Mouse (Mus musculus) hindbrain, embryonic 12.5 days (tissue): Measurements from ENCODE around the gene Lrfn2. TPM values are rescaled to one million over a fixed set of nuclear protein-coding genes. Genes with fewer than 3 reads are reported as not detected.

Experiments used
- ATAC-seq: fragments of 200-750 bp; cut with Nextera tagmentation; 2 replicates; pipeline ENCODE4 v1.8.0; 2017; ENCODE audit warnings: moderate TSS enrichment; ENCODE audit not compliant: low FRiP score
- H3K27ac ChIP-seq: fragments of 300-500 bp; sonication (generic); 2 replicates; pipeline ENCODE4 v1.5.1; 2016; ENCODE audit warnings: mild to moderate bottlenecking
- H3K27me3 ChIP-seq: fragments of 300-500 bp; sonication (generic); 2 replicates; pipeline ENCODE4 v1.6.1; 2016; ENCODE audit warnings: mild to moderate bottlenecking
- H3K36me3 ChIP-seq: fragments of 300-500 bp; sonication (generic); 2 replicates; pipeline ENCODE4 v1.6.1; 2016; ENCODE audit warnings: mild to moderate bottlenecking
- H3K4me1 ChIP-seq: fragments of 300-500 bp; sonication (generic); 2 replicates; pipeline ENCODE4 v1.6.1; 2016
- H3K4me2 ChIP-seq: fragments of 300-500 bp; sonication (generic); replicated peaks from 2 replicates; pipeline ENCODE4 v1.6.1; 2016; ENCODE audit warnings: mild to moderate bottlenecking
- H3K4me3 ChIP-seq: fragments of 300-500 bp; sonication (generic); 2 replicates; pipeline ENCODE4 v1.5.1; 2016; ENCODE audit warnings: mild to moderate bottlenecking
- H3K9ac ChIP-seq: fragments of 300-500 bp; sonication (generic); 2 replicates; pipeline ENCODE4 v1.6.1; 2016; ENCODE audit warnings: mild to moderate bottlenecking, moderate library complexity
- H3K9me3 ChIP-seq: fragments of 300-500 bp; sonication (generic); replicated peaks from 2 replicates; pipeline ENCODE4 v1.6.1; 2016; ENCODE audit warnings: mild to moderate bottlenecking
- WGBS: fragments of 180-500 bp; shearing (Covaris S2); methylation state at CpG from one replicate; pipeline ENCODE4 v1.1.7; 2016; 5-methylcytosine and 5-hydroxymethylcytosine counted together
- polyA plus RNA-seq: library from polyadenylated mRNA; unstranded; fragments of >200 nt; fragmentation: Nextera tagmentation; extraction: Ambion mirVana; gene quantifications from 2 replicates; pipeline ENCODE4 v1.2.1, GENCODE M21; 2016

Lrfn2 gene
- polyA plus RNA-seq, 1 experiment from 2014 or later = 1.5 TPM

DNA sequence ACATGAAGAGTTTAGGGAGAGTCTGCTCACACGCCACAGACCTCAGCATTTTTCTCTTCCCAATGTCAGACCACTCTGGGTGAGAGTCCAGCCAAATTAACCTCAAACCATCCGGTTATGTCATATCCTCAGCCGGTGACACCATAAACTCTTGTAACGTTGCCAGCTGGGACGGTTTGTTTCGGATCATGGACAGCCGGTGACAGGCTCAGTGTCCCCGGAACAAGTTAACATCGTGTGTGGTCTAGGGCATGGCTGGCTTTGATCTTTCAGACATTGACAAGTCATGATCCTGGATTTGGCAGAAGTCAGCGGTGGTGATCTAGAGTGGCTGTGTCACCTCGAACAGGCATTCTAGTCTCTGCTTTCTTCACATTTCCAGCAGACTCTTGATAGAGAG, 119.1 kb downstream of the Lrfn2 start:
- no peaks in the 10 kb centered on the region for H3K27me3 ChIP-seq
- no peak for ATAC-seq
- no peaks in the 10 kb centered on the region for H3K4me1 ChIP-seq
- H3K4me2 ChIP-seq = no peak overlapping the region
- H3K36me3 ChIP-seq = no peaks in the 10 kb centered on the region
- no peak overlapping the region for H3K27ac ChIP-seq
- no peak overlapping the region for H3K9ac ChIP-seq
- H3K4me3 ChIP-seq = no peak overlapping the region
- H3K9me3 ChIP-seq = no peaks in the 10 kb centered on the region
- WGBS = 90% methylated on average over 11 of the region's 11 CpGs

DNA sequence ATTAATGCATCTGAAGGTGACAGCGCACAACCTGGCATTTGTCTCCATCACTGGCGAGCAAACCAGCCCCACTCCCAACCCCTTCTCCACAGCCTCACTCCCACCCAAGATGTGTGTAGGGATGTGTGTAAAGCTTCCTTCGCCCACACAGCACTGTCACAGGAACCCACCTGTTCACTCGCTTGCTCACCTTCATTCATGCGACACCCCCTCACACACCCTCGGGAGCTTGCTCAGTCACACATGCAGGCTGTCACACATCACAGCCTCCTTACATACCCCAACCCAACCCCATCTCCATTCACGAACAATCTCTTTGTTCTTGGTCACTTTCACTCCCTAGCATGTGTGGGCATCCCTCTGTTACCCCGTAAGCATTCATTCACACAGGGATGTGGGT, 129.0 kb downstream of the Lrfn2 start:
- Histone ChIP-seq H3K27me3 (no peaks in the 10 kb centered on the region), H3K4me1 (peaks cover 6% of the 10 kb centered on the region; the same call in 1 of the 2 replicates), H3K4me3 (no peak overlapping the region), H3K36me3 (no peaks in the 10 kb centered on the region), H3K4me2 (no peak overlapping the region), H3K9ac (no peak overlapping the region), H3K27ac (no peak overlapping the region), H3K9me3 (no peaks in the 10 kb centered on the region)
- WGBS = 87% methylated on average over 8 of the region's 8 CpGs
- ATAC-seq = no peak

DNA sequence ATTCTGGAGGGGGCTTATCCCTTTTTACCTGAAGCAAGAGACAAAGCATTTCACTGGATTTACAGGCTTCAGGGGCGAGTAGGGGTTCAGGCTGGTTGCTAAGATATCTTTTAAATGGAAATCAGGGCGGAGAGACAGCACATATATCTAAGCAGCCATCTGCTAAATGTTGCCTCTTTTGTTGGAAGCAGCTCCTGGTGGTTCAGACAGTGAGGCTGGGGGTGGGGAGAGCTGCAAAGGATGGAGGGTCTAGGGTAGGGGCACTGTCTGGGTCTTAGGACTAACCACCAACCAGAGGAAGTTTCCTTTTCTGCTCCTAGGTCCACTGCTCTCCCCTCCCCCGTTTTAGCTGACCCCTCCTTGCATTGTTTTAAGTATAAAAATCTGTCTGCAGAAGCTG, 131.6 kb downstream of the Lrfn2 start:
- ATAC-seq = no peak
- no peak overlapping the region for H3K4me3 ChIP-seq
- no peak overlapping the region for H3K4me2 ChIP-seq
- no peak overlapping the region for H3K27ac ChIP-seq
- no peaks in the 10 kb centered on the region for H3K36me3 ChIP-seq
- no peaks in the 10 kb centered on the region for H3K9me3 ChIP-seq
- H3K9ac ChIP-seq = no peak overlapping the region
- H3K27me3 ChIP-seq = no peaks in the 10 kb centered on the region
- peaks cover 6% of the 10 kb centered on the region; the same call in 1 of the 2 replicates for H3K4me1 ChIP-seq
- 33% methylated on average over 3 of the region's 3 CpGs for WGBS

DNA sequence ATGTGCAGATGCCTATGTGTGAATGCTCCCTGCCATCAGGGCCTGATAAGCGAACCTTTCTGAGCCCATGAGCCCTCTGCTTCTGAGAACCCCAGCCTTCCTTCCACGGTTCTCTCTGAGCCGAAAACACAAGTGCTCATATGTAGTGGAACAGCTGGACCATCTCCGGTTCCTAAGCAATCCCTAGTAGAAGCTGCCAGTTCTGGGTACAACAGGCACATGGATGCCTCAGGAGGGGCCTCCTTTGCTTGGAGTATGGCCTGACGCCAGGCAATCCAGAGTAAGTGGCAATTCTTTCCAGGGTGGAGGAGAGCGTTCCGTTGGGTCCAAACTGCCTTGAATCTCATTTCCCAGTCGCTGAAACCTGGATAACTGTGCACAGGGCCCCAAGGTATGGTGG, 132.3 kb downstream of the Lrfn2 start:
- ATAC-seq = no peak
- H3K9me3 ChIP-seq = no peaks in the 10 kb centered on the region
- peaks cover 6% of the 10 kb centered on the region; the same call in 1 of the 2 replicates for H3K4me1 ChIP-seq
- no peak overlapping the region for H3K27ac ChIP-seq
- H3K4me2 ChIP-seq = no peak overlapping the region
- no peak overlapping the region for H3K4me3 ChIP-seq
- no peaks in the 10 kb centered on the region for H3K36me3 ChIP-seq
- H3K27me3 ChIP-seq = no peaks in the 10 kb centered on the region
- WGBS = 92% methylated on average over 8 of the region's 8 CpGs
- H3K9ac ChIP-seq = no peak overlapping the region

DNA sequence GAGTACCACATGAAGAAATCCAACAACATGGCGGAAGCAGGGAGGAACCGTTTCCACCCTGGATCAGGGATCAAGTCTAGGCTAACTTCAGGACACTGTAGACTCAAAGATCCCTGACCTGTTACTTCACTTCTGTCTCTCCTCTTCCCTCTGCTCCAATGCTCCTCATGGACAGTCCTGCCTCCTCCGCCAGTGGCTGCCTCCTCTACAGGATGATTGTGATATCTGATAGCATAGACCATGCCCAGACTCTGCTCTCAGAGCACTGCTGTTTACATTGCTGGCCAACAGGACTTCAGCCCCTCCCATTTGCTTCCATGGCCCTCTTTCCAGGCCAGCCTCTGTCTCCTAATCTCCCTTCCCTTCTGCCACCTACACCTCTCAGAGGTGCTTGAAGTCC, 132.9 kb downstream of the Lrfn2 start:
- Histone ChIP-seq H3K4me2 (no peak overlapping the region), H3K27ac (no peak overlapping the region), H3K27me3 (no peaks in the 10 kb centered on the region), H3K4me1 (peaks cover 6% of the 10 kb centered on the region; the same call in 1 of the 2 replicates), H3K9ac (no peak overlapping the region), H3K9me3 (no peaks in the 10 kb centered on the region), H3K4me3 (no peak overlapping the region), H3K36me3 (no peaks in the 10 kb centered on the region)
- ATAC-seq = no peak
- WGBS = 81% methylated on average over 3 of the region's 3 CpGs

DNA sequence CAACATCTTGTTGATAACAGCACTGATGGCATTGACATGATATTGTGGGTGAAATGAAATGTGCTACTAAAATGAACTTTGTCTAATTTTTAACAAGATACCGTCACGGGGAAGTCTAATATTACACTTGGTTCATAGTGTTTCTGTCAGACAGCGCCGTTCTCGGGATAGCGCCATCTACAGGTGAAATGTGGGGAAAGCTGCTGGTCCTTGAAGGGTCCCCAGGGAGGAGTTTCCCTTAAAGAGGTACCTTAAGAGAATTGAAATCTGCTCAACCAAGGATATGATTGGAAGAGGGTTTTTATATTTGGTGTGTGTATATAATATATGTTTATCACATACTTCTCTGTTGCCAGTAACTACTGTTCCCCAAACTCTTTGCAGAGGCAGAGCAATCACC, 134.6 kb downstream of the Lrfn2 start:
- H3K4me3 ChIP-seq = no peak overlapping the region
- 60% methylated on average over 6 of the region's 6 CpGs for WGBS
- H3K36me3 ChIP-seq = no peaks in the 10 kb centered on the region
- peaks cover 6% of the 10 kb centered on the region; the same call in 1 of the 2 replicates for H3K4me1 ChIP-seq
- no peaks in the 10 kb centered on the region for H3K27me3 ChIP-seq
- no peak overlapping the region for H3K9ac ChIP-seq
- no peak overlapping the region for H3K4me2 ChIP-seq
- no peak overlapping the region for H3K27ac ChIP-seq
- ATAC-seq = no peak
- H3K9me3 ChIP-seq = no peaks in the 10 kb centered on the region

DNA sequence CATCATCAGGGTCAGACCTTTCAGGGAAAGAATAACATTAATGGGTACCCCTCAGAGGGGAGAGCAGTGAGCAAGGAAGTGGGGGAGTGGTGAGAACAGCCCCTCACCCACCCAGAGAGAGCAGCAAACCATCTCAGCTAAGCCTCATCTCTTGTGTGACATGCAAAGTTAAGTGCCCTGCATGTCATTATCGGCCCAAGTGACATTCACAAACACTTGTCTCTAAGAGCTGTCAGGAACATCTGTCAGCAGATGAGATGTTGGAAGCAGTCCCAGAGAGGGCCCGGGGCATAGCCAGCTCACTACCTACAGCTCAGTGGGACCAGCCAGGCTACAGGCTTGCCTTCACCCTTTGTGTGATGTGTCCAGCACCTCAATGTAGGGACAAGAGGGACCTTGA, 146.0 kb downstream of the Lrfn2 start:
- Histone ChIP-seq H3K4me1 (peaks cover 7% of the 10 kb centered on the region), H3K4me2 (no peak overlapping the region), H3K27me3 (no peaks in the 10 kb centered on the region), H3K9me3 (no peaks in the 10 kb centered on the region), H3K4me3 (no peak overlapping the region), H3K9ac (no peak overlapping the region), H3K36me3 (no peaks in the 10 kb centered on the region), H3K27ac (no peak overlapping the region)
- 46% methylated on average over 2 of the region's 2 CpGs for WGBS
- ATAC-seq = peak; percentile 35; the same call in 1 of the 2 replicates

DNA sequence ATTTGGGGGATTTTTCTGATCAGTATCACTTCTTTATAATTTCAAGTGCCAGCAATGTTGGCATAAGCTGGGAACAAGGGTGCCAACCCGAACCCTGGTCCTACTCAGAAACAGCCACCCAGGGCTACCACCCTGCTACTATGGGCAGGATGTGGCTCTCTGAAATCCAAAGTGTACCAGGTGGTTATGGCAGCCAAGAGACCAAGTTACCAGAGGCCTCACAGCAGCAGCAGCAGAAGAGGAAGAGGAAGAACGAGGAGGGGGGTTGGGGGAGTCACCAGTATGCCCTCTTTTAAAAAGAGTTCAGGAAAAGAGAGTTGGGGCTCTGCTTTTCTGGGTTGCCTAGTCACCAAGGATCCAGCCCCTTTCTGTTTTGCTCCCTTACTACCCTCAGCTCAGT, 147.5 kb downstream of the Lrfn2 start:
- no peak for ATAC-seq
- H3K27ac ChIP-seq = no peak overlapping the region
- no peaks in the 10 kb centered on the region for H3K36me3 ChIP-seq
- H3K4me2 ChIP-seq = no peak overlapping the region
- peaks cover 7% of the 10 kb centered on the region for H3K4me1 ChIP-seq
- H3K27me3 ChIP-seq = no peaks in the 10 kb centered on the region
- H3K9ac ChIP-seq = no peak overlapping the region
- no peaks in the 10 kb centered on the region for H3K9me3 ChIP-seq
- 73% methylated on average over 2 of the region's 2 CpGs for WGBS
- H3K4me3 ChIP-seq = no peak overlapping the region

DNA sequence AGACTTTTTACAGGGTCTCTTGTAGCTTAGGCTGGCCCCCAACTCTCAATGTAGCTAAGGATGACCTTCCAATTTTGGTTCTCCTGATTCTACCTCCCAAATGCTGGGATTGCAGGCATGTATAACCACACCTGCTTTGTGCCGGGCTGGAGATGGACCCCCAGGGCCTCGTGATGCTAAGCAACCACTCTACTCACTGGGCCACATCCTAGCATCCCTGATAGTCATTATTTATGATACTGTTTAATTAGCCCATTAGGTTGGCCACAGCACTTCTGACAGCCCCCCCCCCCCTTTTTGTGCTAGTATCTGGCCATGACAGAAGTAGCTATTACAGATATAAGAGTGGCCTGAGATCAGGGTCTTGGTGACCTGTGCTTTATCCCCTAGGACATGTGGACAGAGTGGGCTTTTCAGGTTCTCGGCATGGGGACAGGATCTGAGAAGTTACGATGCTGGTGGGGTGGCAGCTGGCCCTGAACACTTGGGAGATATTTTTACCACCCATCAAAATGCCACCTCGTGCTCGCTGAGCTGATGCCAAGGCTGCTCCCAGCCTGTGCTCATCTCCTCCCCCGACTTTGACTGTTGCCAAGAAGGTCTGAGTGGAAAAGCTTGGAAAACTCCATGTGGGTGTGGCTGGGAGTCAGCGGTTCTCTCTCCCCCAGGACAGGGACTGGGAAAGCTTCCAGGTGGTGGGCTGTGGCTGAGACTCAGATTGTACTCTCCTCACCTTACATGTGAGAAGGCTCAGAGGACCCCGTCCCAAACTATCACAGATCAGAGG, 151.6 kb downstream of the Lrfn2 start:
- no peak overlapping the region for H3K4me3 ChIP-seq
- 82% methylated on average over 9 of the region's 9 CpGs for WGBS
- H3K4me1 ChIP-seq = no peaks in the 10 kb centered on the region
- H3K27me3 ChIP-seq = no peaks in the 10 kb centered on the region
- H3K27ac ChIP-seq = no peak overlapping the region
- H3K36me3 ChIP-seq = no peaks in the 10 kb centered on the region
- H3K4me2 ChIP-seq = no peak overlapping the region
- no peaks in the 10 kb centered on the region for H3K9me3 ChIP-seq
- no peak overlapping the region for H3K9ac ChIP-seq
- no peak for ATAC-seq

DNA sequence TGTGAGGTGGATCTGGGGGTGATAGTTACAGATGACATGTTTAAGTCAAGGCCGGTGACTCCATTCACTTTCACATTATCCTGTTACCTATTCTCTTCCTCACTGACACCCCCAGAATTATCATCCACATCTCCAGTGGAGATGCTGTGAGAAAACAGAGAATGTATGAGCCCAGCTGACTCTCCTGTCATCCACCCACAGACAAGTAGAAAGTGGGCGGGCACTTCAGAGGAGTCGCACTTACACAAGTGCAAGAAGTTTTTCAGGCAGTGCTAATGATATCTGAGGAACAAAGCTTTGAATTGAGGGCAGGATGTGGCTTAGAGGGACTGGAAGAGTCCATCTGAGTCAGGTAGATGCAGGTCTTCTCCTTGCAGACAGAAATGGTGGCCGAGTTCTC, 152.9 kb downstream of the Lrfn2 start:
- no peak overlapping the region for H3K9ac ChIP-seq
- 92% methylated on average over 4 of the region's 4 CpGs for WGBS
- H3K9me3 ChIP-seq = no peaks in the 10 kb centered on the region
- ATAC-seq = no peak
- H3K36me3 ChIP-seq = no peaks in the 10 kb centered on the region
- no peak overlapping the region for H3K27ac ChIP-seq
- H3K4me3 ChIP-seq = no peak overlapping the region
- H3K4me2 ChIP-seq = no peak overlapping the region
- no peaks in the 10 kb centered on the region for H3K4me1 ChIP-seq
- H3K27me3 ChIP-seq = no peaks in the 10 kb centered on the region

DNA sequence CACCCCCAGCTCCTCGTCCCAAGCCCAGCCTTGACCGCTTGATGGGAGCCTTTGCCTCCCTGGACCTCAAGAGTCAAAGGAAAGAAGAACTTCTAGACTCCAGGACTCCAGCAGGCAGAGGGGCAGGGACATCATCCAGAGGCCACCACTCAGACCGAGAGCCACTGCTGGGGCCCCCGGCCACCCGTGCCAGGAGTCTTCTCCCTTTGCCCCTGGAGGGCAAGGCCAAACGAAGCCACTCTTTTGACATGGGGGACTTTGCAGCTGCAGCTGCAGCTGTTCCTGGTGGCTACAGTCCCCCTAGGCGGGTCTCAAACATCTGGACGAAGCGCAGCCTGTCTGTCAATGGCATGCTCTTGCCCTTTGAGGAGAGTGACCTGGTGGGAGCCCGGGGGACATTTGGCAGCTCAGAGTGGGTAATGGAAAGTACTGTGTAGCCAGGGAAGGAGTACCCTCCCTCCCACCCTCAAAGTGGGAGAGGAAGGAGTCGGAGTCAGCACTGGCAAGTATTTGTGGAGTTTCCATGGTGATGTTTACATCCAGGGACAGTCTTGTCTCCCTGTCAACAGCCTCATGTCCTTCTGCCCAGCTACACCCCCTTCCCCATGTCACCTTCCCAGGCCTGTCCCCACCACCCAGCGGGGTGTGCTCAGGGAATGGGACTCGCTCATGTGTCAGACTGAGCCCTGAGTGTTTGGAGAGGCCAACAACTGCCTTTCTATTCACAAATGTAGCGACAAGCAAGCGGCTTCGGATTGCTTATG, 164.8 kb downstream of the Lrfn2 start:
- 78% methylated on average over 16 of the region's 16 CpGs for WGBS
- ATAC-seq = no peak
- H3K27ac ChIP-seq = no peak overlapping the region

DNA sequence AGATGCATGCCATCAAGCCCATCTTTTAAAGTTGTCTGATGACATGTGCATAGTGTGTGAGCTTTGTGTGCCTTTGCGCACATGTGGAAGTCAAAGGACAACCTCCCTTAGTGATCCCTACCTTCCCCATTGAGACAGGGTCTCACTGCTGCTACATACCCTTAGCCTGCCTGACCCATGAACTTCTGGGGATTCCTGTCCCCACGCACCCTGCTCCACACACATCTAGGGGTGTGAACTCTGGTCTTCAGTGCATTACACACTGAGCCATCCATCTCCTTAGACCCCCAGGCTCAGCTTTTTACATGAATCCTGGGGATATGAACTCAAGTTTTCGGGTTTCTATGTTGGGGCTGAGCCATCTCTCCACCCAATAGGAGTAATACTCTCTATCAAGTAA, 179.2 kb downstream of the Lrfn2 start:
- Histone ChIP-seq H3K4me1 (no peaks in the 10 kb centered on the region), H3K27ac (no peak overlapping the region), H3K9ac (no peak overlapping the region), H3K36me3 (no peaks in the 10 kb centered on the region), H3K27me3 (no peaks in the 10 kb centered on the region), H3K4me3 (no peak overlapping the region), H3K4me2 (no peak overlapping the region), H3K9me3 (no peaks in the 10 kb centered on the region)
- 90% methylated on average over 3 of the region's 3 CpGs for WGBS
- ATAC-seq = no peak

More for the DNA sequence above, 164.8 kb downstream of the Lrfn2 start:
- H3K4me3 ChIP-seq = no peak overlapping the region
- no peak overlapping the region for H3K4me2 ChIP-seq
- no peaks in the 10 kb centered on the region for H3K27me3 ChIP-seq
- H3K9ac ChIP-seq = no peak overlapping the region
- H3K9me3 ChIP-seq = no peaks in the 10 kb centered on the region
- no peaks in the 10 kb centered on the region for H3K4me1 ChIP-seq
- no peaks in the 10 kb centered on the region for H3K36me3 ChIP-seq

DNA sequence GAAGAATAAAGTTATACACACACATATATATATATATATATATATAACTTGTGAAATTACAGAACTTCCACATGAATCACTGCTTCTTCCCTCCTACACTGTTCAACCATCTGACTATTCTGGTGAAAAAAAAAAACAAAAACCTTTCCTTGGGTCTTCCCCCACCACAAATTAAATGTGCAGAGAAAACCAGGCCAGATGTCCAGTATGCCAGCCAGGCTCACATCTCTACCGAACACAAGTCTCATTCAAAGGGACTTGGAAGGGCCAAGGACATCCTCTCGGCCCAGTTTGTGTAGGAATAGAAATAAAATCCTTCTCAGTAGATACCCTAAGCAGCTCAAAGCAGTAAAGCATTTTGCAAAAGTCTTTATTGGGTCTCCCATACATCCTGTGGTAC, 179.7 kb downstream of the Lrfn2 start:
- no peaks in the 10 kb centered on the region for H3K27me3 ChIP-seq
- H3K4me1 ChIP-seq = no peaks in the 10 kb centered on the region
- H3K9ac ChIP-seq = no peak overlapping the region
- H3K4me2 ChIP-seq = no peak overlapping the region
- no peaks in the 10 kb centered on the region for H3K36me3 ChIP-seq
- H3K27ac ChIP-seq = no peak overlapping the region
- no peaks in the 10 kb centered on the region for H3K9me3 ChIP-seq
- ATAC-seq = no peak
- WGBS = 87% methylated on average over 2 of the region's 2 CpGs
- no peak overlapping the region for H3K4me3 ChIP-seq
